Mouse (Mus musculus) liver, embryonic 14.5 days (tissue): Measurements from ENCODE around the gene Tnfrsf26. TPM values are rescaled to one million over a fixed set of nuclear protein-coding genes. Genes with fewer than 3 reads are reported as not detected.
"Not testable (repeated sequence)": the region's sequence is repeated elsewhere in the genome, so short reads cannot be mapped to it uniquely, and the experiment has no call there.

Experiments
- ATAC-seq: fragments of 200-750 bp; cut with Nextera tagmentation; 2 replicates; pipeline ENCODE4 v1.8.0; 2017; ENCODE audit warnings: moderate number of reproducible peaks, mild to moderate bottlenecking, moderate library complexity; ENCODE audit not compliant: insufficient read depth
- DNase-seq, 3 experiments: peaks; one replicate each; pipeline ENCODE4 v3.0.0-alpha.2; 2012 to 2013; ENCODE audit warnings: low read depth in 3 of 3, low spot score in 3 of 3
- H3K27ac ChIP-seq: fragments of 300-500 bp; sonication (generic); 2 replicates; pipeline ENCODE4 v1.5.1; 2014; ENCODE audit warnings: moderate library complexity, mild to moderate bottlenecking, control low read depth, inconsistent platforms
- H3K27me3 ChIP-seq: fragments of 300-500 bp; sonication (generic); 2 replicates; pipeline ENCODE4 v1.6.1; 2014; ENCODE audit warnings: mild to moderate bottlenecking, low read length, moderate library complexity; ENCODE audit not compliant: control insufficient read depth, insufficient read depth
- H3K36me3 ChIP-seq: fragments of 300-500 bp; sonication (generic); replicated peaks from 2 replicates; pipeline ENCODE4 v1.6.1; 2014; ENCODE audit warnings: low read depth; ENCODE audit not compliant: control insufficient read depth, insufficient read depth
- H3K4me1 ChIP-seq, 2 experiments: fragments of 200-500 bp in 1 of 2; fragments of 300-500 bp in 1 of 2; sonication (generic) in 1 of 2; replicated peaks; 2 replicates each; pipeline ENCODE4 v1.6.1; 2012 to 2014; ENCODE audit warnings: antibody characterized with exemption in 1 of 2, inconsistent platforms in 1 of 2, low read length in 1 of 2; ENCODE audit not compliant: control insufficient read depth in 2 of 2, insufficient read depth in 2 of 2
- H3K4me2 ChIP-seq: fragments of 300-500 bp; sonication (generic); 2 replicates; pipeline ENCODE4 v1.6.1; 2014; ENCODE audit warnings: low read depth, mild to moderate bottlenecking, control low read depth, moderate library complexity
- H3K4me3 ChIP-seq, 2 experiments: fragments of 200-500 bp in 1 of 2; fragments of 300-500 bp in 1 of 2; sonication (generic) in 1 of 2; 2 replicates each; pipeline ENCODE4 v1.5.1; 2012 to 2014; ENCODE audit warnings: low read depth in 2 of 2, low read length in 2 of 2, mild to moderate bottlenecking in 2 of 2, control low read depth in 1 of 2, inconsistent platforms in 1 of 2, moderate library complexity in 1 of 2; ENCODE audit not compliant: insufficient read depth in 1 of 2
- H3K9ac ChIP-seq: fragments of 300-500 bp; sonication (generic); replicated peaks from 2 replicates; pipeline ENCODE4 v1.6.1; 2014; ENCODE audit warnings: mild to moderate bottlenecking, control low read depth, moderate library complexity
- H3K9me3 ChIP-seq: fragments of 300-500 bp; sonication (generic); 2 replicates; pipeline ENCODE4 v1.6.1; 2016; ENCODE audit warnings: low read length, mixed read lengths; ENCODE audit not compliant: control insufficient read depth
- CTCF ChIP-seq: IDR thresholded peaks from 2 replicates; pipeline ENCODE4 v1.5.1; 2016; ENCODE audit warnings: antibody characterized with exemption, low read depth, control low read depth
- EP300 ChIP-seq: IDR thresholded peaks from 2 replicates; pipeline ENCODE4 v1.6.1; 2016; ENCODE audit warnings: antibody characterized with exemption, low read depth
- WGBS: fragments of 180-500 bp; shearing (Covaris S2); extraction: QIAGEN DNeasy Blood & Tissue Kit; methylation state at CpG from one replicate; pipeline ENCODE4 v1.1.7; 2014; ENCODE audit not compliant: insufficient replicate concordance; 5-methylcytosine and 5-hydroxymethylcytosine counted together
- polyA plus RNA-seq, 2 experiments: library from polyadenylated mRNA; depleted of rRNA in 1 of 2; stranded (reverse) in 1 of 2; unstranded in 1 of 2; fragments of >200 nt; fragmentation: Nextera tagmentation in 1 of 2; extraction: Ambion mirVana in 1 of 2; gene quantifications; 2 replicates each; pipeline versions ENCODE4 v1.2.1 to v1.2.3; 2012 to 2014

Gene Tnfrsf26
- polyA plus RNA-seq, 2 experiments = 0.27 to 0.65 TPM

DNA sequence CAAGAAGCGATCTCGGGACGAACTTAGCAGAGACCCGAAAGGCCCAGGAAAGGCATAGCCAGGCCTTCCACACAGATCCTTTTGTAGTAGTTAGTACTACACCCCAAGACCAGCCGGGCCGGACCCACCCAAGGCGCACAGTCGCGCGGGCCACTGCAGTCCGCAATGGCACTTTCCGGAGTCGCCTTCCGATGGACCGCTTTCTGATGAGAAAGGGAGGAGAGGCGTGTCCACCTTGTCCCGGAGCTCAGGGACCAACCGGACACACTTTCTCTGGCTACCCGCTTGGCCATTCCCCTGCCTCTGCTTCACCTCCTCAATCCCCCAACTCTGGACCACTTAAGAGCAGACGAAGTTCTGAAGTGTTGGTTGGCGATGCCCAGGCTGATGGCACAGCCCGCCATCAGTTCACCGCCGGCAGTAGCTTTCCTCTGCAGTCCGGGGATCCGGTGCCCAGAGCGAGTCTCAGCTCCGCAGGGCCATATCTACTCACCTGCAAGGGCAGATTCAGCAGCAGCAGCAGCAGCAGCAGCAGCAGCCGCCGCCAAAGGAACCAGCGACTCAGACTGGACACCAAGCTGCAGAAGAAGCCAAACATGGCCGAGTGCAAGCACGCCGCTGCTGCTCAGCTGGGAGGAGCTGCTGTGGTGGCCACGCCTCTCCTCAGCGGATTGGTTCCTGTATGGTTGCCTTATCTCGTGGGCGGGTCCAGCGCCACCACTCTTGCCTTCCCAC is 20.7 kb upstream of the Tnfrsf26 start, which contains the start of gene Tnfrsf22:
Gene Tnfrsf22, minus strand, starts transcription at position 628 of the 735 bp plus-strand sequence.
- H3K4me1 ChIP-seq = no peaks in the 10 kb centered on the region
- peak; percentile 78 for ATAC-seq
- H3K4me3 ChIP-seq = peak within 1 kb of the TSS; percentile 43 to 61
- 3% methylated on average over 39 of the region's 39 CpGs for WGBS
- TF ChIP-seq CTCF = no peak
- no peak for TF ChIP-seq EP300
- H3K4me2 ChIP-seq = peak within 1 kb of the TSS; percentile 63
- H3K27ac ChIP-seq = no peak within 1 kb of the TSS
- H3K9me3 ChIP-seq = no peaks in the 10 kb centered on the region
- no peak within 1 kb of the TSS for H3K9ac ChIP-seq
- H3K27me3 ChIP-seq = no peaks in the 10 kb centered on the region
- DNase-seq = peak; percentile 46 to 49 (median 48)
- no peaks in the 10 kb centered on the region for H3K36me3 ChIP-seq

DNA sequence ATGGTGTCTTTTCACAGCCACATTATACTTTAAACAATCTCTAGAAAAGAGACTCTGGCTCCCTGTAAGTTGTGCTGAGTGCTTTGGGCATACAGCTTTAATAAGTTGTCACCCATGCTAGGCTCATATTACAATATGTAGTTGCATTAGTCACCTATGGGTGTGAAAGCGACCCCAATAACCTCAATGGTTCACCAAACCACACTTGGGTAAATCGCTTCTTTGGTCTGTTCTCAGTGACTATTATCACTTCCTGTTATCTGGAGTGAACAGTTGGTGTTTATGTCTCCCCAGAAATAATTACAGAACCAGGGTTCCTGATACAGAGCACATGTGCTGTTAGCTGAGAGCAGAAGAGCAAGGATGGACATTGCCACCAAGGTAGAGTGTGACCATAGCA is 15.4 kb upstream of the Tnfrsf26 start:
- not testable (repeated sequence) for H3K27me3 ChIP-seq, H3K9me3 ChIP-seq, H3K27ac ChIP-seq, H3K4me1 ChIP-seq, H3K36me3 ChIP-seq, H3K4me2 ChIP-seq, H3K9ac ChIP-seq, DNase-seq, ATAC-seq, H3K4me3 ChIP-seq
- 28% methylated on average over 2 of the region's 2 CpGs for WGBS

DNA sequence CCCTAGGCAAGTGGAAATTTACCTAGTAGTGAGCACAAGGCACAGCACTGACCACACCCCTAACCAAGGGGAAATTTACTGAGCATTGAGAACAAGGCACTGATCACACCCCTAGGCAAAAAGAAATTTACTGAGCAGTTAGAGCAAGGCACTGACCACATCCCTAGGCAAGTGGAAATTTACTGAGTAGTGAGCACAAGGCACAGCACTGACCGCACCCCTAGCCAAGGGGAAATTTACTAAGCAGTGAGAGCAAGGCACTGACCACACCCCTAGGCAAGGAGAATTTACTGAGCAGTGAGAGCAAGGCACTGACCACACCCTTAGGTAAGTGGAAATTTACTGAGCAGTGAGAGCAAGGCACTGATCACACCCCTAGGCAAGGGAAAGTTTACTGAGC is 8.2 kb upstream of the Tnfrsf26 start:
- Histone ChIP-seq H3K4me2 (no peak overlapping the region), H3K27me3 (no peaks in the 10 kb centered on the region), H3K36me3 (no peaks in the 10 kb centered on the region), H3K27ac (no peak overlapping the region), H3K4me1 (0 out of 4 replicates have a peak, but pooled peaks cover 0 to 2% of the 10 kb centered on the region in 2 experiments), H3K9ac (no peak overlapping the region), H3K4me3 (no peak overlapping the region), H3K9me3 (no peaks in the 10 kb centered on the region)
- TF ChIP-seq EP300 = no peak
- 64% methylated on average over 1 of the region's 1 CpGs for WGBS
- no peak for ATAC-seq
- DNase-seq = no peak

DNA sequence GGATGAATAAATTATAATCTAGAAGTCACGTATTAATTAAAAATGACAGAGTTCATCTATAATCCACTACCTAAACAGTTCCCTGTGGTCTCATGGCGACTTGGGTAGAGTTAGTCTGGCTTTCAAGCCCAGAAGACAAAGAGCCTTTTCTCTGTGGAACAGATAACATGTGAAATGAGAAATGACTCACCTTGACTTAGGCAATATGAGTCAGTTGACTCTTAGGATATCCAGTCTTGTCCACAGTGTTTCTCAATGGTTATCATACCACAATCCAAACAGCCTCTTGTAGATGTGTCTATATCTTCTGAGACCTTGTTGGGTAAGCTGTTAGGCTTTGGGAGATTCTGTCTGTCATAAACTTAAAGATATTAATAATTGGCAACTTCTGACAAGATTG is 3.0 kb upstream of the Tnfrsf26 start:
- no peak overlapping the region for H3K27ac ChIP-seq
- H3K27me3 ChIP-seq = no peaks in the 10 kb centered on the region
- WGBS = 53% methylated on average over 2 of the region's 2 CpGs
- DNase-seq = no peak
- H3K9me3 ChIP-seq = no peaks in the 10 kb centered on the region
- H3K4me3 ChIP-seq = no peak overlapping the region
- ATAC-seq = no peak
- no peak overlapping the region for H3K4me2 ChIP-seq
- no peaks in the 10 kb centered on the region for H3K36me3 ChIP-seq
- no peaks in the 10 kb centered on the region for H3K4me1 ChIP-seq
- TF ChIP-seq EP300 (no peak), CTCF (no peak)
- no peak overlapping the region for H3K9ac ChIP-seq

DNA sequence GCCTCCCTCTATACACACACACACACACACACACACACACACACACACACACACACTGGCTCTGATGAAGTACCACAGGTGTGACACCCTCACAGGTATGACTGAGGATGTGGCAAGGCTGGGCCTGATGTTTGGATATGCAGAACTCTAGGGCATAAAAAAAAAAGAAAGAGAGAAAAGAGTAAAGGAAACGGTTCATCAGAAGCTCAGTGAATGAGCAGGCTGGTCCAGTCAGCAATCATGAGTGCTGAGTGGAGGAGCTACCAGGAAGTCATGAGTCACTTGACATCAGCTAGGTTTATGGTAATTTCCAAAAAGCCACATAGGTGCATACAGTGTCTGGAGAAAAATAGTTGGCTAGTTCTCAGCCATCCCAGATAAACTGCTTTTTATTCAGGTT is 979 bp upstream of the Tnfrsf26 start:
- DNase-seq (no peak), ATAC-seq (no peak)
- no peaks in the 10 kb centered on the region for H3K27me3 ChIP-seq
- H3K4me3 ChIP-seq = no peak overlapping the region
- H3K4me1 ChIP-seq = no peaks in the 10 kb centered on the region
- TF ChIP-seq EP300 (no peak), CTCF (no peak)
- no peak overlapping the region for H3K9ac ChIP-seq
- H3K4me2 ChIP-seq = no peak overlapping the region
- H3K9me3 ChIP-seq = no peaks in the 10 kb centered on the region
- WGBS = 33% methylated on average over 1 of the region's 1 CpGs
- H3K36me3 ChIP-seq = no peaks in the 10 kb centered on the region
- H3K27ac ChIP-seq = no peak overlapping the region
